Comparison of ENCODE assay signal across 21 mouse cellular contexts in the genomic region with DNA sequence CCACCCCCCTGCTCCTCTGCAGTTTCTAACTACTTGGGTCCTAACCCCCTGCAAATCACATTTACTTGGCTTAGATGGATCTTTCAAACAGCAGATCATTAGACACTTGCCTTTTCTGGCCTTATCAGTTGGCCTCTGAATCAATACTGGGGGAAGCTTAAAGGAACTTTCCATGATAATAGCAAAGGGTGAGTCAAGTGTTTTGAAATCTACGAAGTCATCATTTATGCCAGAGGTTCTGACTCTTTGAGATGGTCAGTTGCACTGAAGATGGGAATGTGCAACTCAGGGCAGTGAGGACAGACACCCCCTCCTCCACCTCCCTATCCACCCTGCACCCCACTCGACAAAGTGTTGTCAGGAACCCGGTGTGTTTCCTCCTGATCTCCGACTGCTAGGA.
"Had no signal": no experiment of that assay in that cellular context is flagged by ENCODE, and none has a peak within 500 bp of the region (broad histone marks: within the 10 kb centered on the region; RNA-seq: fewer than 3 reads in every experiment).

No protein-coding gene starts in this region.

- ATAC-seq: liver, embryonic 12.5 days had no signal

- DNase-seq: kidney, adult 9 months; kidney, postnatal 14 days; kidney, postnatal 4 days; layer of hippocampus, adult 9-11 months; layer of hippocampus, postnatal 36 days; lung, adult 18-20 months; lung, postnatal 10 days; lung, postnatal 36 days; midbrain, embryonic 14.5 days; right cerebral cortex, adult 18-20 months; right cerebral cortex, postnatal 14 days; right cerebral cortex, postnatal 4 days; spleen, adult 18-20 months; thymus, adult 18-20 months; thymus, postnatal 36 days had no signal

- H3K9ac ChIP-seq: liver, embryonic 12.5 days; liver, embryonic 15.5 days; lung, embryonic 15.5 days; stomach, embryonic 15.5 days had no signal

- H3K27me3 ChIP-seq: liver, embryonic 12.5 days; liver, embryonic 15.5 days; lung, embryonic 15.5 days; stomach, embryonic 15.5 days had no signal

- H3K27ac ChIP-seq: left cerebral cortex, adult 2 months; liver, embryonic 12.5 days; liver, embryonic 15.5 days; lung, embryonic 15.5 days; stomach, embryonic 15.5 days had no signal

- H3K4me2 ChIP-seq: liver, embryonic 12.5 days; liver, embryonic 15.5 days; lung, embryonic 15.5 days; midbrain, embryonic 11.5 days; stomach, embryonic 15.5 days had no signal

- H3K4me3 ChIP-seq: left cerebral cortex, adult 2 months; liver, embryonic 12.5 days; liver, embryonic 15.5 days; lung, embryonic 15.5 days; stomach, embryonic 15.5 days had no signal

- H3K9me3 ChIP-seq: liver, embryonic 12.5 days; liver, embryonic 15.5 days; lung, embryonic 15.5 days; stomach, embryonic 15.5 days had no signal

- H3K36me3 ChIP-seq: liver, embryonic 12.5 days; liver, embryonic 15.5 days; lung, embryonic 15.5 days; stomach, embryonic 15.5 days had no signal

- H3K4me1 ChIP-seq: liver, embryonic 12.5 days had no signal
